Mouse (Mus musculus) 416B (cell line): ENCODE measurements around the gene Syn3.

Source experiments
- DNase-seq: peaks from one replicate; pipeline ENCODE4 v3.0.0; 2011; ENCODE audit warnings: low read depth

Syn3 gene

DNA sequence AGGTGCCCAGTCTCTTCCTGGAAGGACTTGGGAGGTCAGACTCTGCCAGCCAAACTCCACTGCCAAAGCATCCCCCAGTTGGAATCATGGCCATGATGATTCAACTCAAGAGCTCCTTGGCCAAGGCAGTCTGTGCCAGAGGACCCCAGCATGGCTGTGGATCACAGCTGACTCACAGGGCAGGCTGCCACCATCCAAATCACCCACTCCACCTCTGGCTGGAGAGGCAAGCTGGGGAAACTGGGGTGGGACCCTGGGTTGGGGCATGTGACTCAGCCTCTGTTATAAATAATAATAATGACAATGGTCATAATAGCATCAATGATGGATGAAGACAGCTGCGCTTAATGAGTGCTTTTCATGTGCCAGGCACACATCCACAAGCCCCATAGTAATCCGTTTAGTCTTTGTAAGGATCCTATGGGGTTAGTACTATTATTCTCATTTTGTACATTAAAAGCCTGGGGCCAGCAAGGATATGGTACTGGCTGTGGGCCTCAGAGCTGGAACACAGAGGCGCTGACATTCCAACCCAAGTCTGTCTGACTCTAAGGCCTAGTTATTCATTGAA lies 398.3 kb downstream of the Syn3 start:
- DNase-seq = no peak

DNA sequence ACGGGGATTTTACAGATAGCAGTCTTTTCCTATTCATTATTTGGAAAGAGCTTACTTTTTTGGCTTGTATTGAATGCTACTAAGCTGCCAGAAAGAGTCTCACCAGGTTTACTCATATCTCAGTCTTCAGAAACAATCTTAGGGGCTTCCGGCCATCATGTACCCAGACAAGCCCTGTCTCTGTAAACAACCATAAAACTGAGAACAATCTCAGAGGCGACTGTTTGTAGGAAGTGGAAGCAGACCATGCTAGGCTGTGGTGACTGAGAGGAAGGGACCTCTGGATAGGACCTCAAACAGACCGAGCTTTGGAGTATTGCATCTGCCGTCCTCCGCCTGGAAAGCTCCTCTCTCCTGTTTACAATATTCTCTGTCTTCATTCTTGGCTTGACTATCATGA lies 400.3 kb downstream of the Syn3 start:
- DNase-seq = no peak

DNA sequence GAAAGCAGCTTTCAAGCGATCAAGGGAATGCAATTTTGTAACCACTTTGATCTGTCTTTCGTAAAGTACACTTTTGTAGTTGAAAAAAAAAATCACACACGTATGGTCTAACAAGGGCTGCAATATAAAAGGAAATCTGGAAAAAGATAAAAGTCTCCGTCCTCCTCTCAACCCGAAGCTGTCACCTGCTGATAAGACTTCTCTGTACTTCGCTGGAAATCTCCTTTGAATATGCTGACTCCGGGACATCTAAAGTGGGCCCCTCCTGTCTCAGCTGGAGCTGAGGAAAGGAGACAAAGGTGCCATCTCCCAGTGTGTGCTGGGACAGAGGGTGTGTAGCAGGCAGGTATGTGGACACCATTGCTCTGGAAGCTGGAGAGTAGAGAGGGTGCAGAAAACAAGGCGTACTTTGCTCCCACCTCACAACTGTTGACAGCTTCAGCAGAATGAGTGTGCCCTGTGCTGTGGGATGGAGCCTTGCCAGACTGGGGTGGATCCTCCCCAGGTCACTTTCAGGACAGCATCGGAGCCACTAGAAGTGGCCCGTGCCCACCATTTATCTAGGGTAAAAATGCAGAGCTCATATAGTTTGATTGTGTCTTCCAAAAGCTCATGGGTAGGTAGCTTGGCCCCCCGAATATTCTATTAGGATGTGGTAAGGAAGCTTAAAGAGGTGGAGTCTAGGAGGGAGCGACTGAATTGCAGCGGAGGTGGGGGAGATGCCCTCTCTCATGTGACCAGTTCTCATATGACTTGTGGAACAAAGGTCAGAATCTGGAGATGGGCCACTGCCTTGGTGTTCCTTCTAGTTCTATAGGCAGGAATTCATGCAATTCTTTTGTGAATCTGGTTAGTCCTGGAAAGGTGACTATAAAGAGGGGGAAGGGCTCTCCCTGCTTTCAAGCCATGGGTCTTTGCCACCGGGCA lies 405.3 kb downstream of the Syn3 start:
- DNase-seq = no peak

GRCm38 (mm10) chr10:86091919-86092318 lies 406.8 kb downstream of the Syn3 start:
- DNase-seq = peak; percentile 14

GRCm38 (mm10) chr10:86079921-86080320 lies 418.8 kb downstream of the Syn3 start:
- DNase-seq = peak; percentile 38

GRCm38 (mm10) chr10:86078761-86079160 lies 419.9 kb downstream of the Syn3 start:
- DNase-seq = no peak

- DNase-seq = no peak
Observed at GRCm38 (mm10) chr10:86077272-86077671, 421.4 kb downstream of the Syn3 start.

- DNase-seq = no peak
Observed at GRCm38 (mm10) chr10:86074971-86075711, 423.6 kb downstream of the Syn3 start.

DNA sequence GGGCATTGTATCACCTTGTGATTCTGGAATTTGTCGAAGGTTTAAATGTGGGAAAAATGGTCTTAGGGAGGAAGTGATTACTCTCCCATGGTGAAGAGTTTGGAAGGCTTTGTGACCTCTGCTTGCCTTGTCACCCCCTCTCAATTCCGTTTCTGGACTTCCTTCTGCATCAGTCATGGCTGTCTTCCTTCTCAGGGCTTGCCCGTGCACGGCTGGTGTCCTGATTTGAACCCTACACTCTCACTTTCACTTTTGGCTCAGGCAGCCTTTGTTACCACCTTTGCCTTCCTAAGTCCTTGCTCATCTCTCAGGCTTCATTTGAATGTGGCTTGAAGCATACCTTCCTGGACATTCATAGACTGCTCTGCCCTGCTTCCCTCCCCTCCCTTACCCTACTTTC lies 424.6 kb downstream of the Syn3 start:
- peak; percentile 20 for DNase-seq

GRCm38 (mm10) chr10:86070751-86071150 lies 427.9 kb downstream of the Syn3 start:
- no peak for DNase-seq

- no peak for DNase-seq
Observed at GRCm38 (mm10) chr10:86069341-86069740, 429.4 kb downstream of the Syn3 start.

DNA sequence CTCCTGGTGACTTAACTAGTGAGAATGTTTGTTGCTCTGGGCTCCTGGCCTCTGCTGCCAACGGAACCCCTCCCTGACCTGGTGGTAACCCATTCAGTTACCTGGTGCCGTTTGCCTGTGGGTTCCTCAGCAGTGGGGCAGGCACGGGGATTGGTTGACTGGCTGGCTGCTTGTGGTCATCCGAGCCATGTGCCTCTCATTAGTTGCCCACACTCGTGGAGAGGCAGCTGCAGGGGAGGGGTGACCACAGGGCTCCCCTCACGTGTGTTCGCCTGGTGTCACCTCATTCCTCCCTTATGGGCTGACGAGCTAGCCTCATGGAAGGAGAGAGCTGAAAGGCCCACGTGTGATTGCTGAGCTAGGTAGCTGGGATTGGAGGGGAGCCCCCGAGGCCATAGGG lies 430.8 kb downstream of the Syn3 start:
- no peak for DNase-seq

GRCm38 (mm10) chr10:86066651-86067050 lies 432.0 kb downstream of the Syn3 start:
- DNase-seq = no peak

GRCm38 (mm10) chr10:86065661-86066060 lies 433.0 kb downstream of the Syn3 start:
- DNase-seq = no peak

GRCm38 (mm10) chr10:86064937-86065336 lies 433.8 kb downstream of the Syn3 start:
- DNase-seq = peak; percentile 75

DNA sequence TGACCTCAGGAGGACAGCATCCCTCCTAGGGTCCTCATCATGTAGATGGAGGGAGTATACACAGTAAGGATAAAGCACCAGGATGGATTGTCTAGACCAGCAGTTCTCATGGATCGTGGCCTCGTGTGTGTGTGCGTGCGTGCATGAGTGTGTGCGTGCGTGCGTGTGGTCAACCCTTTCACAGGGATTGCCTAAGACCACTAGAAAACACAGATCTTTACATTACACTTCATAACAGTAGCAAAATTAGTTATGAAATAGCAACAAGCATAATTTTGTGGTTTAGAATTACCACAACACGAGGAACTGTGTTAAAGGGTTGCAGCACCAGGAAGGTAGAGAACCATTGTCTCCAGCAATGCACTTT lies 435.7 kb downstream of the Syn3 start:
- DNase-seq = peak; percentile 32

- DNase-seq = no peak
Observed at GRCm38 (mm10) chr10:86062261-86063017, 436.3 kb downstream of the Syn3 start.

GRCm38 (mm10) chr10:86060267-86060666 lies 438.4 kb downstream of the Syn3 start:
- DNase-seq = peak; percentile 62

GRCm38 (mm10) chr10:86057712-86058111 lies 441.0 kb downstream of the Syn3 start:
- DNase-seq = no peak

- DNase-seq = no peak
Observed at GRCm38 (mm10) chr10:86057286-86057685, 441.4 kb downstream of the Syn3 start.

DNA sequence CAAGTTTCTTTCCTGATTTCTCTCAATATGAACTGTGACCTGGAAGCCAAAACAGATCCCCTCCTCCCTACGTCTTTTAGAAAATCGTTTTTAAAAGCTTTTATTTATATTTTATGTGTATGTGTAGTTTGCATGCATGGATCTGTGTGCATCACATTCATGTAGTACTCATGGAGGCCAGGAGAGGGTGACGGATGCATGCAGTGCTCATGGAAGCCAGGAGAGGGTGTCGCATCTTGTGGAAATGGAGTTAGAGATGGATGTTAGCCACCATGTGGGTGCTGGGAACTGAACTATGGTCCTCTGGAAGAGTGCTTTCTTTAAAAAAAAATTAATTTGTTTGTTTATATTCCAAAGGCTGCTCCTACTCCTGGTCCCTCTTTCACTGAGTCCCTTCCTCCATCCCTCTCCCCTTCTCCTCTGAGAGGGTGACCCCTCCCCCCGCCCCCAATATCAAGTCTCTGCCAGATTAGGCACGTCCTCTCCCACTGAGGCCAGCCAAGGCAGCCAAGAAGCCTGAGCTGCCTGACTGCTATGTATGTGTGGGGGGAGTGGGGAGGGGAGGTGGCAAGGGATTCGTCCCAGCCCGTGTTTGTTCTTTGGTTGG lies 442.3 kb downstream of the Syn3 start:
- peak; percentile 8 for DNase-seq
